ENCODE assay signal across 8 mouse cellular contexts in genomic region chr2:165914298-165914697, GRCm38 (mm10). TPM values are rescaled to one million over a fixed set of nuclear protein-coding genes. Genes with fewer than 3 reads are reported as not detected.
DNase-seq lines count a peak whose midpoint lies in the region; ATAC-seq and TF ChIP-seq lines count a peak whose summit lies in the region.

No protein-coding gene starts in this region.

- no peak overlapping the region for H3K4me3 ChIP-seq in embryonic fibroblast, embryonic 13.5 days (ENCODE audit: insufficient read depth, low read length)
- no peak overlapping the region for H3K4me3 ChIP-seq in heart, embryonic 11.5 days (ENCODE audit: low read depth, low read length)
- H3K4me3 ChIP-seq in kidney, embryonic 15.5 days (replicated peaks): no peak overlapping the region

- TF ChIP-seq CTCF in embryonic fibroblast, embryonic 13.5 days (IDR thresholded peaks at IDR 0.05; ENCODE audit: borderline replicate concordance, insufficient read depth, low read length): peak; percentile 98

- H3K4me2 ChIP-seq in heart, embryonic 11.5 days: peak overlapping the region; percentile 31
- H3K4me2 ChIP-seq in kidney, embryonic 15.5 days: no peak overlapping the region

- no peaks in the 10 kb centered on the region for H3K36me3 ChIP-seq in heart, embryonic 11.5 days (ENCODE audit: control insufficient read depth, insufficient read depth, low read length)
- H3K36me3 ChIP-seq in kidney, embryonic 15.5 days: no peaks in the 10 kb centered on the region

- DNase-seq in A20 (ENCODE audit: low read depth, low spot score) (peak; percentile 74), liver (peak; percentile 86)
- DNase-seq in brain, adult 2 months (ENCODE audit: low read depth, low spot score): peak; percentile 93
- peak; percentile 85 to 96 for DNase-seq in spleen, postnatal 4 days (ENCODE audit: low spot score in 2 of 2)

- TF ChIP-seq POLR2A in embryonic fibroblast, embryonic 13.5 days (IDR thresholded peaks at IDR 0.05; ENCODE audit: low read depth, low read length): no peak

- H3K4me1 ChIP-seq in embryonic fibroblast, embryonic 13.5 days (ENCODE audit: control insufficient read depth, insufficient read depth, low read length): no peaks in the 10 kb centered on the region
- H3K4me1 ChIP-seq in heart, embryonic 11.5 days (ENCODE audit: control insufficient read depth, insufficient read depth, low read length): peaks cover 6% of the 10 kb centered on the region; the same call in 1 of the 2 replicates
- 0 out of 2 replicates have a peak, but pooled peaks cover 4% of the 10 kb centered on the region for H3K4me1 ChIP-seq in kidney, embryonic 15.5 days

- ATAC-seq in heart, embryonic 11.5 days (replicated peaks; ENCODE audit: insufficient number of reproducible peaks, low FRiP score, low TSS enrichment): peak; percentile 90
- peak; percentile 66 for ATAC-seq in kidney, embryonic 15.5 days (replicated peaks; ENCODE audit: low FRiP score)
- peak; percentile 91 for ATAC-seq in monocyte, adult 5-6 weeks (replicated peaks; ENCODE audit: insufficient number of reproducible peaks, low FRiP score, low TSS enrichment, poor library complexity, severe bottlenecking)

- H3K9ac ChIP-seq in heart, embryonic 11.5 days (ENCODE audit: low read depth, low read length): no peak overlapping the region
- no peak overlapping the region for H3K9ac ChIP-seq in kidney, embryonic 15.5 days

- H3K27me3 ChIP-seq in heart, embryonic 11.5 days (ENCODE audit: control insufficient read depth, insufficient read depth, low read length): no peaks in the 10 kb centered on the region
- no peaks in the 10 kb centered on the region for H3K27me3 ChIP-seq in kidney, embryonic 15.5 days

- H3K9me3 ChIP-seq in heart, embryonic 11.5 days (replicated peaks; ENCODE audit: control insufficient read depth, low read length): no peaks in the 10 kb centered on the region
- H3K9me3 ChIP-seq in kidney, embryonic 15.5 days (replicated peaks): no peaks in the 10 kb centered on the region

- 7% methylated on average over 11 of the region's 11 CpGs for WGBS in heart, embryonic 11.5 days (ENCODE audit: insufficient replicate concordance)
- 20% methylated on average over 11 of the region's 11 CpGs for WGBS in kidney, embryonic 15.5 days

- H3K27ac ChIP-seq in embryonic fibroblast, embryonic 13.5 days (ENCODE audit: insufficient read depth, low read length): peak overlapping the region; percentile 29
- peak overlapping the region; percentile 70 for H3K27ac ChIP-seq in heart, embryonic 11.5 days (ENCODE audit: low read depth, low read length)
- 0 out of 2 replicates have a peak overlapping the region, but pooled peaks have one; percentile 25 for H3K27ac ChIP-seq in kidney, embryonic 15.5 days

RNA-seq across cellular contexts. Expression of gene Zmynd8, which starts 15.5 kb away (rescaled TPM):
- 65.8 and 66.4 TPM in 2 replicates for polyA plus RNA-seq in embryonic fibroblast, embryonic 13.5 days (2011; ENCODE audit: insufficient read length, low read depth, missing spikeins)
- 39.6 and 47.6 TPM in 2 replicates for polyA plus RNA-seq in heart, embryonic 11.5 days (2014; fragmentation: Nextera tagmentation; extraction: Ambion mirVana)
- 67.1 and 68.3 TPM in 2 replicates for polyA plus RNA-seq in kidney, embryonic 15.5 days (2015; fragmentation: Nextera tagmentation; extraction: Ambion mirVana)
- total RNA-seq in monocyte, adult 5-6 weeks (2017): 42.6 to 54.2 TPM (median 44.4 TPM) in 3 replicates
